Mouse (Mus musculus) embryonic facial prominence, embryonic 14.5 days (tissue): Measurements from ENCODE around the gene Ffar2. TPM values are rescaled to one million over a fixed set of nuclear protein-coding genes. Genes with fewer than 3 reads are reported as not detected.

Experiments
- ATAC-seq: fragments of 200-750 bp; cut with Nextera tagmentation; 2 replicates; pipeline ENCODE4 v1.8.0; 2017; ENCODE audit warnings: low read depth, moderate number of reproducible peaks, moderate TSS enrichment
- DNase-seq: peaks from one replicate; pipeline ENCODE4 v3.0.0-alpha.2; 2015; ENCODE audit warnings: low spot score
- H3K27ac ChIP-seq: fragments of 300-500 bp; sonication (generic); replicated peaks from 2 replicates; pipeline ENCODE4 v1.5.1; 2014; ENCODE audit warnings: low read depth, mild to moderate bottlenecking, low read length, moderate library complexity
- H3K27me3 ChIP-seq: fragments of 300-500 bp; sonication (generic); replicated peaks from 2 replicates; pipeline ENCODE4 v1.6.1; 2014; ENCODE audit warnings: low read length; ENCODE audit not compliant: control insufficient read depth, insufficient read depth
- H3K36me3 ChIP-seq: fragments of 300-500 bp; sonication (generic); 2 replicates; pipeline ENCODE4 v1.6.1; 2014; ENCODE audit warnings: low read length, mixed read lengths; ENCODE audit not compliant: control insufficient read depth, insufficient read depth
- H3K4me1 ChIP-seq: fragments of 300-500 bp; sonication (generic); 2 replicates; pipeline ENCODE4 v1.6.1; 2014; ENCODE audit warnings: antibody characterized with exemption, low read length; ENCODE audit not compliant: control insufficient read depth, insufficient read depth
- H3K4me2 ChIP-seq: fragments of 300-500 bp; sonication (generic); 2 replicates; pipeline ENCODE4 v1.6.1; 2014; ENCODE audit warnings: low read depth, mild to moderate bottlenecking, low read length, moderate library complexity, mixed read lengths
- H3K4me3 ChIP-seq: fragments of 300-500 bp; sonication (generic); 2 replicates; pipeline ENCODE4 v1.5.1; 2014; ENCODE audit warnings: low read depth, mild to moderate bottlenecking, low read length
- H3K9ac ChIP-seq: fragments of 300-500 bp; sonication (generic); 2 replicates; pipeline ENCODE4 v1.6.1; 2014; ENCODE audit warnings: low read depth, mild to moderate bottlenecking, low read length, moderate library complexity, mixed read lengths
- H3K9me3 ChIP-seq: fragments of 300-500 bp; sonication (generic); 2 replicates; pipeline ENCODE4 v1.6.1; 2016; ENCODE audit warnings: low read length; ENCODE audit not compliant: control insufficient read depth
- WGBS: fragments of 180-500 bp; shearing (Covaris S2); extraction: QIAGEN DNeasy Blood & Tissue Kit; methylation state at CpG from one replicate; pipeline ENCODE4 v1.1.7; 2014; 5-methylcytosine and 5-hydroxymethylcytosine counted together
- polyA plus RNA-seq: library from polyadenylated mRNA; unstranded; fragments of >200 nt; fragmentation: Nextera tagmentation; extraction: Ambion mirVana; gene quantifications from 2 replicates; pipeline ENCODE4 v1.2.1, GENCODE M21; 2014

Gene Ffar2
- polyA plus RNA-seq, 1 experiment from 2014 or later: 0.14 TPM

DNA sequence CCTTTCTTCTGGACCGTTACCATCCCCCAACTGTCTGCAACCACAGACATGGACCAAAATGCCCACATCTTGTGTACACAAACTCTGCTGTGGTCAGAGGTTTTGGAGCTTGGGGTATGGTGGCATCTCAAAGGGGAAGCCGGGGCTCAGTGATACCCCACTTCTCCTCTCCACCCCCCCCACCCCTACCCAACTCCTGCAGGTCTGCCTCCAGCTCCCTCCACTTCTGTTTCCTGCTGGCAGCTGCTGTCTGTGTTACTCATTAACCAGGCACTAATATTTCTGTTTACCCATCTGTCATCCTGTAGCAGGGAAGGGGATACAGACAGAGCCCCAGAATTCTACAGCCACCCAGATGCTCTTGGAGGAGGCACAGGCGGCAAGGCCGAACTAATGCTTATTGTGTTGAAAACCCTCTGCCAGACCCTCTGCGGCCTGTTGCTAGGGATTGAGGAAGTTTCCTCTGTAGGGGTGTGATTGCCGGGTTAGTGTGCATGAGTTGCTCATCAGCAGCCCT lies 11.2 kb downstream of the Ffar2 start:
- Histone ChIP-seq H3K9me3 (no peaks in the 10 kb centered on the region), H3K4me1 (no peaks in the 10 kb centered on the region), H3K4me2 (no peak overlapping the region), H3K27ac (no peak overlapping the region), H3K9ac (no peak overlapping the region), H3K4me3 (no peak overlapping the region), H3K36me3 (no peaks in the 10 kb centered on the region), H3K27me3 (no peaks in the 10 kb centered on the region)
- peak; percentile 57; the same call in 1 of the 2 replicates for ATAC-seq
- 65% methylated on average over 6 of the region's 6 CpGs for WGBS
- peak; percentile 17 for DNase-seq

DNA sequence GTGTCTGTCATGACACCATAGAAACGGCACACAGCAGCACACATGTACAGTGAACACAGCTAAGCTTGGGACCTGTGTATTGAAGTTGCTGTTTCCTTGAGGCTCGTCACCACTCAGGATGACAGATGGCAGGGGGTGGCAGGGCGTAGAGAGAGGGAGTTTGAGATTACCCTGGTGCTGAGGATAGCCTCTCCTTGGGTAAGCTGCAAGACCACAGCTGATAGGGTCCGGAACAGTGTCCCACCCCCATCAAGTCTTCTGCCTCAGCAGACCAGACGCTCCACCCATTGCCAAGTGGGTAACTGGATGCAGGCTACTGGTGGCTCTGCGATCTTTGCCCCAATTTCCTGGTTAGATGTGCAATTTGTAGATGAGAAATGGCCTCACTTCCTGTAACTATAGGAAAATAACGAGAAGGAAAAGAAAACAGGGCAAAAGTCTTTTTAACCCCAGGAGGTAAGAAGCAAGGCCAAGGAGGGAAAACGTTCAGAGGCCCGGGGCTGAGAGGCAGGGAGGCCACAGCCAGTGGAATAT lies 11.8 kb downstream of the Ffar2 start:
- H3K36me3 ChIP-seq: no peaks in the 10 kb centered on the region
- no peak overlapping the region for H3K4me2 ChIP-seq
- 52% methylated on average over 9 of the region's 9 CpGs for WGBS
- H3K27me3 ChIP-seq: no peaks in the 10 kb centered on the region
- ATAC-seq (no peak), DNase-seq (no peak)
- H3K9me3 ChIP-seq: no peaks in the 10 kb centered on the region
- H3K9ac ChIP-seq: no peak overlapping the region
- no peak overlapping the region for H3K4me3 ChIP-seq
- H3K4me1 ChIP-seq: no peaks in the 10 kb centered on the region
- no peak overlapping the region for H3K27ac ChIP-seq

DNA sequence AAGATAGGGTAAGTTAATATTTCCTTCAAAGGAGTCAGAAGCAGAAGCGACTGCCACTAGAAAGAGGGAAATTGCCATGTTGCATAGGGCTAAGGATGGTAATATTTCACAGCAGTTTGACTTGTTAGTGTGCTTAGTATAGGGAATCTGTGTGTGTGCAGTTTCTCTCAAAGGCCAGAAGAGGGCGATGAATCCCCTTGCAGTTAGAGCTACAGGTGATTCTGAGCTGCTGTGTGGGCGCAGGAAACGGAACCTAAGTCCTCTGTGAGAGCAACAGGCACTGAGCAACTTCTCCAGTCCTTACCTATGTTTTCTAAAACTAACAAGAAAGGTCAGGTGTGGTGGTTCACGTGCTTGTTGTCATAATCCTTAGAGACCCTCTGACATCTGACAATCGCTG lies 13.3 kb downstream of the Ffar2 start:
- ATAC-seq (no peak), DNase-seq (no peak)
- Histone ChIP-seq H3K4me3 (no peak overlapping the region), H3K27ac (no peak overlapping the region), H3K9ac (no peak overlapping the region), H3K4me2 (no peak overlapping the region), H3K27me3 (no peaks in the 10 kb centered on the region), H3K4me1 (no peaks in the 10 kb centered on the region), H3K9me3 (no peaks in the 10 kb centered on the region), H3K36me3 (no peaks in the 10 kb centered on the region)
- 47% methylated on average over 6 of the region's 6 CpGs for WGBS

DNA sequence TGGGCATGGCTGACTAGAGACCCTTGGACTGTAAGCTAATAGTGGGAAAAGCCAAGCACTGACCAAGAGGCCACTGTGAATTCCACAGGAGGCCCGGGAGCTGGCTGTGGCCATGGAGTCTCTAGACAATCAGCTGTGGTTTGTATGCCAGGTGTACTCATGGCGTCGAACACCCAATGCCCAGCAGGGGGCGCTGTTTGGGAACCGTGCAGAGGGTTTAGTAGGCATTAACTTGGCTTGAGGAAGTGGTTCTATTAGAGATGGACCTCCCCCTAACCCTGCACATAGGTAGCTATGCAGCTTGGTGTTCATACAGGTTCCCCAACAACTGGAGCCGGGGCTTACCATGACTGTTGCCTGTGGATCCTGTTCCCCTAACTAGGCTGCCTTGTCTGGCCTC lies 17.7 kb downstream of the Ffar2 start:
- Histone ChIP-seq H3K36me3 (no peaks in the 10 kb centered on the region), H3K4me2 (no peak overlapping the region), H3K9ac (no peak overlapping the region), H3K4me3 (no peak overlapping the region), H3K27me3 (no peaks in the 10 kb centered on the region), H3K9me3 (no peaks in the 10 kb centered on the region), H3K27ac (no peak overlapping the region), H3K4me1 (no peaks in the 10 kb centered on the region)
- WGBS: 53% methylated on average over 6 of the region's 6 CpGs
- no peak for ATAC-seq
- DNase-seq: no peak

DNA sequence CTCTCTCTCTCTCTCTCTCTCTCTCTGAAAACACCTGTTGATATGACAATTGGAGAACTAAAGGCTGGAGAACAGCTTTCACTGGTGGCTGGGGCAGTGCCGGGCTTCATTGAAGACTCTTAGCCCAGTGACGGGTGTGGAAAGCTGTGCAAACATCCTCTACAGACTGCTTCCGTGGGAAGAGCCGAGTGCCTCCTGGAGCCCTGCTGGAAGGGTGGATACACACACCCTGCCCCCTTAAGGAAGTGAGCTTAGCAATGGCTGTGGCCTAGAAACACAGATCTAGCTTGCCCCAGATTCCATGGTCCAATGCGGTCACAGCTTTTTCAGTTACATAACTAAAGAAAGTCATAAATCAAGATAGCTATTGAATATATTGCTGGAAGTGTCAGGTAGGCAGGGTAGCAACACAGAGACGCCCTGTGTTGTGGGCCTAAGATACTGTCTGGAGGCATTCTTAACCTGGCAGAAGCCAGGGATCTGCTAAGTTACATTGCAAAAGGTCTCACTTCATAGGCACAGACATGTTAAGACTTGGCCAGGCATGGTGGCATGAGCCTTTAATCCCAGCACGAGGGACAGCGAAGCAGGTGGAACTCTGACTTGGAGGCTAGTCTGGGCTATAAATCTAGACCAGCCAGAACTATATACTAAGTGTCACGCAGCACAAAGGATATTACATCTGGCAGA lies 19.4 kb downstream of the Ffar2 start:
- no peak overlapping the region for H3K4me2 ChIP-seq
- no peaks in the 10 kb centered on the region for H3K27me3 ChIP-seq
- no peak overlapping the region for H3K4me3 ChIP-seq
- H3K4me1 ChIP-seq: no peaks in the 10 kb centered on the region
- no peak for DNase-seq
- H3K27ac ChIP-seq: no peak overlapping the region
- no peaks in the 10 kb centered on the region for H3K36me3 ChIP-seq
- H3K9me3 ChIP-seq: peaks cover 8% of the 10 kb centered on the region; the same call in 1 of the 2 replicates
- H3K9ac ChIP-seq: no peak overlapping the region
- WGBS: 80% methylated on average over 9 of the region's 9 CpGs
- no peak for ATAC-seq

DNA sequence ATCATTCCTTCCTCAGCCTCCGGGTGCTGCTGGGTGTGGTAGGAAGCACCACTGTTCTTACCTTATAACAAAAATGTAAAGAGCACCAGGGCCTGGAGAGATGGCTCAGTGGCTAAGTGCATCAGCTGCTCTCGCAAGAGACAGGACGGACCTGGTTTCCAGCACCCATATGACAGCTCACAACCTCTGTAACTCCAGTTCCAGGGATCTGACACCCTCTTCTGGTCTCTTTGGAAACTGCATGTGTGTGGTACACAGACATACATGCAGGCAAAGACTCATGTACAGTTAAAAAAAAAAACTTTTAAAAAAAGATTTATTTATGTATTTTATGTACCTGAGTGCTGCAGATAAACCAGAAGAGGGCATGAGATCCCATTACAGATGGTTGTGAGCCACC lies 20.3 kb downstream of the Ffar2 start:
- DNase-seq (no peak), ATAC-seq (no peak)
- H3K4me3 ChIP-seq: no peak overlapping the region
- no peaks in the 10 kb centered on the region for H3K36me3 ChIP-seq
- WGBS: 97% methylated on average over 3 of the region's 3 CpGs
- no peak overlapping the region for H3K9ac ChIP-seq
- peaks cover 8% of the 10 kb centered on the region; the same call in 1 of the 2 replicates for H3K9me3 ChIP-seq
- H3K4me2 ChIP-seq: no peak overlapping the region
- no peak overlapping the region for H3K27ac ChIP-seq
- H3K4me1 ChIP-seq: no peaks in the 10 kb centered on the region
- no peaks in the 10 kb centered on the region for H3K27me3 ChIP-seq

DNA sequence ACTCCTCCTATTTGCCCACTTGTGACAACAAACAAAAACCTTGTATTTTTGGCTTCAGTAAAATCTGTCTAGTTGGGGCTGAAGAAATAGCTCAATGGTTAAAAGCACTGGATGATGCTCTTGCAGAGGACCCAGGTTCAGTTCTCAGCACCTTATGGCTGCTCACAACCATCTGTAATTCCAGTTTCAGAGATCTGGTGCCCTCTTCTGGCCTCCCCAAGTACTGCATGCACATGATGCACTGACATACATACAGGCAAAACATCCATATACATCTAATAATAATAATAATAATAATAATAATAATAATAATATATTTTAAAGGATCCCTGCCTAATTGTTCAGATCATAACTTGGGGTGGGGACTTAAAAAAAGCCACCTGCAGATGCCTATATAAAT lies 22.9 kb downstream of the Ffar2 start:
- DNase-seq (no peak), ATAC-seq (no peak)
- no peak overlapping the region for H3K27ac ChIP-seq
- H3K27me3 ChIP-seq: no peaks in the 10 kb centered on the region
- peaks cover 8% of the 10 kb centered on the region; the same call in 1 of the 2 replicates for H3K9me3 ChIP-seq
- H3K36me3 ChIP-seq: no peaks in the 10 kb centered on the region
- no peaks in the 10 kb centered on the region for H3K4me1 ChIP-seq
- H3K4me2 ChIP-seq: no peak overlapping the region
- no peak overlapping the region for H3K9ac ChIP-seq
- H3K4me3 ChIP-seq: no peak overlapping the region

DNA sequence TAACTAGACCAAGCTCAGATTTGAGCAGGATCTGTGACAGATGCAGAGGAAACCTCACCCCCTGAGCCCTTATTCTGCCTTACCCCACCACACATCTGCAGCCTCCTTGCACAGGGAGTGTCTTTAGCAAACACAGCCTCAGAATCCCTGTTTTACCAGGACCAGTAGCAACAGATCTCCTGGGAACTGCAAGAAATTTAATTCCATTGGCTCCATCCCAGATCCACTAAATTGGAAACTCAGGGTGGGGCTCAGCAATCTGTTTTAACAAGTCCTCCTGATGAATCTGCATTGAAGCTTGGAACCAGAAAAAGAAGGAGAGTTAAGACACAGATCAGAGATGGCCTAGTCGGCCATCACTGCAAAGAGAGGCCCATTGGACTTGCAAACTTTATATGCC lies 26.8 kb downstream of the Ffar2 start:
- DNase-seq (peak; percentile 43), ATAC-seq (0 out of 2 replicates have a peak, but pooled peaks have one; percentile 22)
- no peaks in the 10 kb centered on the region for H3K36me3 ChIP-seq
- no peaks in the 10 kb centered on the region for H3K4me1 ChIP-seq
- no peak overlapping the region for H3K4me2 ChIP-seq
- H3K9me3 ChIP-seq: peaks cover 8% of the 10 kb centered on the region; the same call in 1 of the 2 replicates
- 68% methylated on average over 1 of the region's 1 CpGs for WGBS
- no peaks in the 10 kb centered on the region for H3K27me3 ChIP-seq
- H3K4me3 ChIP-seq: no peak overlapping the region
- H3K27ac ChIP-seq: no peak overlapping the region
- no peak overlapping the region for H3K9ac ChIP-seq

DNA sequence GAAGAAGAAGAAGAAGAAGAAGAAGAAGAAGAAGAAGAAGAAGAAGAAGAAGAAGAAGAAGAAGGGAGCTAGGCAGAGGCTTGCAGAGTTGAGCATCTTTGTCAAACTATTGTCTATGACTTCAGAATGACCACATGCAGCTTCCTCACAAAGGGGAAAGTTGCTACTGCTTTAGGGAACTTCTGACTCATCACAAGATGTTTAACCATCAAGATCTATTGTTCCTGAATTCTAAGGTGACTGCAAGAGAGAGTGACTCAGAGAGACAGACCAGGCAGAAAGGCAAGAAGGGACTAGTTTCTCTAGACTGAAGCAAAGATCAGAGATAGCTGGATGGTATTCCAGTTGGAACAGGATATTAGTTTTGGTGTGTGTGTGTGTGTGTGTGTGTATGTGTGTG lies 28.7 kb downstream of the Ffar2 start:
- no peak overlapping the region for H3K4me2 ChIP-seq
- no peaks in the 10 kb centered on the region; the same call in 1 of the 2 replicates for H3K9me3 ChIP-seq
- H3K9ac ChIP-seq: no peak overlapping the region
- ATAC-seq: no peak
- H3K4me1 ChIP-seq: no peaks in the 10 kb centered on the region
- no peaks in the 10 kb centered on the region for H3K27me3 ChIP-seq
- H3K36me3 ChIP-seq: no peaks in the 10 kb centered on the region
- DNase-seq: peak; percentile 17
- no peak overlapping the region for H3K4me3 ChIP-seq
- no peak overlapping the region for H3K27ac ChIP-seq
